Mouse (Mus musculus) cerebral cortex, adult 2 months (tissue): ENCODE measurements around the gene Armc10.

Experiments used
- WGBS: fragments of 180-500 bp; shearing (Covaris S2); methylation state at CpG from one replicate; pipeline ENCODE4 v1.1.7; 2018; 5-methylcytosine and 5-hydroxymethylcytosine counted together

The Armc10 gene

DNA sequence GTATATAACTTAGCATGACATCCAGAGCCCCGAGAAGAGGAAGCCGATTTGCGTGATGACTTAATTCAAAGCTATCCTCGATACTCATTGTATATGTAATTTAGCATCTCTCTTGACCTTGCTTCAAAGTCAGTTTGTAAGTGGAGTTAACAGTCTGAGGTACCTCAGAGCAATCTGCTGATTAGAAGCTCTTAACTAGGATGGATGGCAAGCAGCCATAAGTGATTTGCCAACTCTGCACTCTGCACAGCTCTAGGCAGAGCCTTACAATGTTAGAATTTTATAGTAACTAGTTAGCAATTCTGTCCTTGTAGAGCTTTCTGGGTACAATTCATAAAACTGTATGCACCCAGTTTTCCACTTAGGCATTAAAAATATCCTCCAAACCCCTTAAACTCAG is 60.9 kb downstream of the Armc10 start:
- 84% methylated on average over 4 of the region's 4 CpGs for whole genome bisulfite sequencing

DNA sequence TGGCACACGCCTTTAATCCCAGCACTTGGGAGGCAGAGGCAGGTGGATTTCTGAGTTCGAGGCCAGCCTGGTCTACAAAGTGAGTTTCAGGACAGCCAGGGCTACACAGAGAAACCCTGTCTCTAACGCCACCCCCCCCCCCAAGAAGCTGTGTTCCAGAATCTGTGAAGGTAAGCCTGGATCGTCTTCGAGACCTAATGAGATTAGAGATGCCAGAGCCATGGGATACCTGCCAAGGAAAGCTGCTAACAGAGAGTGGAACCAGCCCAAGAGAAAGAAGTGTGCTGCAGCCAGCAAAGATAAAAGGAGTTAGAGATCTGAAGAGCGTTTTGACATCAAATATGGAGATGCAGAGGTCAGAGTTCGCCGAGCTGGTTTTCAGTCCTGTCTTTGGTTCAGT is 62.4 kb downstream of the Armc10 start:
- 73% methylated on average over 8 of the region's 8 CpGs for WGBS
